Mouse (Mus musculus): ENCODE results near the gene Psmb5. TPM values are rescaled to one million over a fixed set of nuclear protein-coding genes. Genes with fewer than 3 reads are reported as not detected.
A peak's percentile ranks its signal among the peaks of the same experiment; 100 is the strongest.

Psmb5 gene
- total RNA-seq, 2 experiments from 2014 or later = 182 to 197 TPM

DNA sequence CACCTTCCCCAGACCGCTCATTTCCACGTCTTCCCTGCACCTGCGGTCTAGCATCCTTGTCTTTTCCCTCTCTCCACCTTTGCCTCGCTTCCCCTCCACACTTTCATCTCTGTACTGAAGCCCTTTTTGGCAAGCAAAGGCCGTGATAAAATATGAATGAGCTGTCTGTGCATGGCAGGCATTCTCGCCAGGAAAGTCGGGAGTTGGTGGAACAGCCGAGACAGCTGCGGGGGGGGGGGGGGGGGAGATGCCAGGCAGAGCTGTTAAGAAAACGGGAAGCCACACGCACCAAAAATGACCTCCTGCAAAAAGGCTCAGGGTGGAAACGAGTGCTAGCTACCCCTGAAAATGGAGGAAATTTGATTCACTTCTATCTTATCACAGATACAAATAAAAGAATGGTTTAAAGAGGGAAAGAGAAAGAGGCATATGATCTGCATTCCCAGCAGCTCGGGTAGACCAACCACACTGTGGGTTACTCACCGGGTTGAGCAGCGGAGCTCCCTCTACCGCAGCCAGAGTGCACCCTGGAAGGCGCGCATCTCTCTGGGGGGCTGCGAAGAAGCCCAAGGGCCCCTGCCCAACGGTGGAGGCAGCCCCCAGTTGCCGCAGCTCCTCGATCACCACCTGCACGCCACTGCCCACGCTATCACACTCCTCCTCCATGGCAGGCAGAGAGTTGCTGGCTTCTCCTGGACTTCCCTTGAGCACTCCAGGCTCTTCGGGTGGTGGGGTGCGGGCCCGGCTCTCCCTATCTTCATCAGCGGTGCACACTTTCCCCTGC is 23.0 kb downstream of the Psmb5 start:
- intact Hi-C loops (cut with DNase I) = no loop called here
- DNase-seq = no peak

GRCm38 (mm10) chr14:54594055-54594454 is 23.8 kb downstream of the Psmb5 start:
- intact Hi-C loops (cut with DNase I) = no loop called here
- no peak for DNase-seq

GRCm38 (mm10) chr14:54592319-54592934 is 25.4 kb downstream of the Psmb5 start:
- peak; percentile 55 for DNase-seq
- intact Hi-C loops (cut with DNase I) = no loop called here

DNA sequence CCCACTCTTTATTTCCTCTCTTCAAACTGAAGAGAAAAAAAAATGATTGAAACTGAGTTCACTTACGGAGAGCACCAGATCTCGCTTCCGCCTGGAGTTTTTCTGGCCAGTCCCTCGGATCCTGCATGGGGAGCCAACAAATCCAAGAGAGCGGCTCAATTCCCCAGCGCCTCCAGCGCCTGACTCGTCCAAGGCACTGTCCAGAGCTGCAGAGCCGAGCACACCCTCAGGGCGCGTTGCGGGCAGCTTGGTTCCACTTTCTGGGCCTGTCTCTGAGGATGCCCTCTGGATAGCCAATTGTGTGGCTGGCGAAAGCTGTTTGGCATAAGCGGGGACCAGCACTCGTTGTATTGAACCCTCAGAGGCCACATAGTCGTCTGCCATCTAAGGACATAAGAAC is 26.8 kb downstream of the Psmb5 start:
- intact Hi-C loops (cut with DNase I) = no loop called here
- no peak for DNase-seq

GRCm38 (mm10) chr14:54583681-54584338 is 34.0 kb downstream of the Psmb5 start:
- DNase-seq = peak; percentile 66
- intact Hi-C loops (cut with DNase I) = no loop called here

- DNase-seq = no peak
- intact Hi-C loops (cut with DNase I) = no loop called here
These were observed 35.3 kb downstream of the Psmb5 start for GRCm38 (mm10) chr14:54582536-54582935.

DNA sequence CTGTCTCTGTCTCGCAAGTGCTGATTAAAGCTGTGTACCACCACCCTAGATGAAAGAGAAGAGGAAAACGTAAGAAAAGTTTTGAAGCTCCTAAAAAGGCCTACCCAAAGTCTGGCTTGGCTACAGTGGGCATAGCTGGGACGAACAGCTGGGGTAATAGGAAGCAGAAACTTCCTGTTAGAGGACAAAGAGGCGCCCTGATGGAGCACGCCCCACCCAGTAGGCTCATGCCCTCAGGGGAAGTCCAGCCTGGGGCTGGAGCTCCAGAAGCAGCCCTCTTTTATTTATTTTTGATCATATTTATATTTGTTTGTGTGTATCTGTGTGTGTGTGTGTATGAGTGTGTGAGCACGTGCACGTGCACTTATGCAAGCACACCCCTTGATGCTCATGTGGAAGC is 38.2 kb downstream of the Psmb5 start:
- DNase-seq = no peak
- intact Hi-C loops (cut with DNase I) = no loop called here

GRCm38 (mm10) chr14:54578063-54578462 is 39.8 kb downstream of the Psmb5 start:
- DNase-seq = no peak
- intact Hi-C loops (cut with DNase I) = no loop called here

GRCm38 (mm10) chr14:54577089-54577982 is 40.5 kb downstream of the Psmb5 start, which contains the start of gene Ajuba:
Gene Ajuba, minus strand, starts transcription at chr14:54577558.
- DNase-seq = peak; percentile 82
- intact Hi-C loops (cut with DNase I) = no loop called here

DNA sequence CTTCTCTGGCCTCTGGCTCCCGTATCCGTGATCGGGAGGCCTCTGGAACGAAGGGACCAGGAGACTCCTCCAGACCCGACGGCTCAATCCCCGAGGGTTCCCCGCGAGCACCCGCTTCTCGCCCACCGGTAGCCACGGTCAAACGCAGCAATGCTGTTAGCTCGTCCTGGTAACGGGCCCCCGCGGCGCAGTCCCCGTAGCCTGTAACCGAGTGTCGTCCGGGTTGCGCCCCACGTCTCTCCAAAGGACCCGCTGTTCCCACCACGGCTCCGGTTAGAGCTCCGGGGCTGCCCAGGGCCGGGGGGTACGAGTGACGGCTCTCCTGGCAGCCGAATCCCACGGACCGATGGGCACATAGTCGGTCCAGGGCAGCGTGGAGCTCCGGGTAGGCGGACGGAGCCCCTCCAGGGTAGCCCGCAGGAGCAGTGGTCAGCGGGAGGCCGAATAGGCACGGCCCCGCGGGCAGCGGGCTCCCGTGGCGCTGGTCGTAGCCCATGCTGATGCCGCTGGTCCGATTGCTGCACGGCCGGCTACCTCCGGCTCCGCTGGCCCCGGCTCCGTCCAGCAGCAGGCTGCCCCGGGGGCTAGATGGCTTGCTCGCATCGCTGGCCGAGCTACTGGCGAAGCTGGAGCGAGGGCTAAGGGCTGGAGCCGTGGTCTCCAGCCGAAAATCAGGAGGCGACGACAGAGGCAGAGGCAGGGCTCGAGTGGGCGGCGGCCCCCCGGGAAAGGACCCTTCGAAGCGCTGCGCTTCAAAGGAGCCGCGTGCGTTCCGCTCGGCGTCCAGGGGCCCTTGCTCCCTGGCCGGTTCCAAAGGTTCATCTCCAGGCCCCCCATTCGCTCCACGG is 41.4 kb downstream of the Psmb5 start:
- intact Hi-C loops (cut with DNase I) = no loop called here
- peak; percentile 21 for DNase-seq

- peak; percentile 30 for DNase-seq
- intact Hi-C loops (cut with DNase I) = no loop called here
These were observed 42.2 kb downstream of the Psmb5 start for GRCm38 (mm10) chr14:54575631-54576030.

- DNase-seq = no peak
- intact Hi-C loops (cut with DNase I) = no loop called here
These were observed 42.8 kb downstream of the Psmb5 start for GRCm38 (mm10) chr14:54575031-54575430.

GRCm38 (mm10) chr14:54574253-54574652 is 43.6 kb downstream of the Psmb5 start:
- intact Hi-C loops (cut with DNase I) = no loop called here
- peak; percentile 54 for DNase-seq

DNA sequence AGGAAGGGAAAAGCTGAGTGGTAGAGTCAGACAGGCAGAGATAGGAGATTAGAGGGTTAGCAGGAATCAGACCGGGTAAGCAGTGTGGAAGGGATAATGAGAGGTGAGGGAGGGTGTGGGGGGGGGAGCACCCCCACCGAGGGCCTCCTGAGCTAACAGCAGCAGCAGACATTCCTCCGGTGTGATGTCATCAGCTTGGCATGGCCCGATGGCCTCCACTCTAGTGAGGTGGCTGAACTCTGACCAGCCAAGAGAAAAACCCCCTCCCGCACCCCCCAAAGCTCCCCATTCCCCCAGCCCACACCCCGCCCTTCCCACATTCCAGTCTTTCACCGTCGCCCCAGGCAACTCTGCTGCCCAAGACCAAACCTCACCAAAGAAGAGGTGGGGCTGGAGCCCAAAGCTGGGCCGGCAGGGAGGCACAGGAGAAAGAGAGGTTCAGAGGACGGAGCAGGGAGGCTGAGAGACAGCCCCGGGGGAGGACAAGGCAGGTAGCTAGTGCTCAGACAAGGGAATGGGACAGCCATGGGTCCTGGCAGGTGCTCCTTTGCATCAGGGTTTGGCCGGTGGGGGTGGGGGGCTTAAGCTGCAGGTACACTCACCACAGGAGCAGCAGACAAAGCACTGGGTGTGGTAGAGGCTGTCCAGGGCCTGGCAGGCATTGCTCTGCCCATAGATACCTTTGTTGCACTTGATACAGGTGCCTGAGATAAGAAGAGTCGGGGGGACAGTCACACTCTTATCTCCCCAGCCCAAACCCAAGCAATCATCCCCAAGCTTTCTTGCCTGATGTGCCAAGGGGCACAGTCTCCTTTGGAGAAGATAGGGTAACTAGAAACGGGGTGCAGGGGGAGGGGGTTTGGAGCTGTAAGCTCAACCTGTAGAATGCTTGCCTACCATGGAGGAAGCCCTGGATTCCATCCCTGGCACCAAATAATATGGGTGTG is 44.8 kb downstream of the Psmb5 start:
- DNase-seq = no peak
- intact Hi-C loops (cut with DNase I) = no loop called here

DNA sequence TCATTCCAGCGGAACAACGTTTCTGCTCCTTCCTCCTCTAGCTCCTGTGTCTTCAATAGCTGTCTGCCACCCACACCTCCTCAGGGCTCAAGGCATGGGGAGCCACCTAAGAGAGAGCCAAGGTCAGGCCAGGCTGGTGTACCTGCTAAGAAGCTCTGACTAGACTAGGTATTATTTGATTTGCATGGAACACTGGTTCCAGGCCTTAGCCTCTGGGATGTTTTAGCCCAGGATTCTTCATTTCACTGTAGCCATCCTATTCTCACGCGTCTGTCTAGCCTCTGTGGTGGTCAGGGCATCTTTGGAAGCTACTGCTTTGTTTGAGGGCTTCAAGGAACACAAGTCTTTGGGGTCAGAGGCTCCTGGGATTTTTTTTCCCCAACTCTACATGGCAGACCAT is 45.7 kb downstream of the Psmb5 start:
- intact Hi-C loops (cut with DNase I) = no loop called here

DNA sequence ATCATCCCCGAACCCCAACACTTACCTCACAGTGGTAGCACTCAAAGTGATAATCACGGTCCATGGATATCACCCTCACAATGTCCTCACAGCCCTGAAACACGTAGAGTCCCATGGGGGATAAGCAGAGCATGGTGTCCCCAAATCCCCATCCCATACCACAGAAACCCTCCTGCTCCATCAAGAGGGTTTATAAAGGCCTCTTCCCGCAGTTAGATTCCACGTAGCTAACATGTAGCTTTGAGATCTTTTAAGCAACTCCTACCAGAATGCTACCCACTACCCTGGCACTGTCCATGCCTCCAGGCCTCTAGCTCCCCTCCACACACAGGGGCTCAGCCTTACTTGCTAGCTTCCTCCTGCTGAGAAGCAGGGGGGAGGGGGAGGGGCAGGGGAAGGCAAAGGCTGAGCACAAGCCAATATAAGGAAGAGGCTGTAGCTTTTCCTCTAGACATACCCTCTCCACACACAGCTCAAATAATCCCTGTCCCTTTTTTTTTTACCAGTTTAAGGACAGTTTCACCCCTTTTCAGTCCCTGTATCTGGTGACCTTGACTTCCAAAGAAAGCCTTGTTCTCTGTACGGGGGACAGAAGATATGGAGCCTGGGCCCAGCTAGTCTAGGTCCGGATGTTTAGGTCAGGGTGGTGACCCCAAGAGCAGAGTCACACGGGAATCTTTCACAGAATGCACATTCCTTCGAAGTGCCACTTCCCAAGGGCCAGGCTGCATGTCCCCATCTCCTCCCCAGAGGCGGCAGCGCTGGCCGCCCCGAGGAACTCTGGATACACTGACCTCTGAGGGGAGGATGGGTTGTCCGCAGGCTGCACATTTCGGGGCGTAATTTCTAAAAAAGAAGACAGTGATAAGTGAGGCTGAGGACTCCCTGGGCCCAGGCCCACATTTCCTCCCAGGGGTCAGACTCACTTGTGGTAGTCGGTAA is 48.1 kb downstream of the Psmb5 start:
- no peak for DNase-seq
- intact Hi-C loops (cut with DNase I) = loop anchor here (5.0 kb wide), 1 partner anchor 73 kb away; the partner anchor contains the start of genes Cdh24 and Gm17606

More for the DNA sequence above, 45.7 kb downstream of the Psmb5 start:
- no peak for DNase-seq

GRCm38 (mm10) chr14:54568694-54569414 is 49.0 kb downstream of the Psmb5 start:
- DNase-seq = peak; percentile 73
- intact Hi-C loops (cut with DNase I) = loop anchor here (5.0 kb wide), 1 partner anchor 73 kb away; the partner anchor contains the start of genes Cdh24 and Gm17606

All from left cerebral cortex, postnatal 4 days (tissue).